Mouse (Mus musculus) thymus, adult 2 months (tissue): ENCODE measurements at regions not wholly inside any gene's neighbourhood (a gene's known extent, or its start where the extent isn't known, plus 50 kb on each side); places are given as distances from the start of the nearest gene placed in this dataset.

Experiments used
- DNase-seq: peaks from one replicate; pipeline ENCODE4 v3.0.0; 2021
- H3K27ac ChIP-seq: fragments of 200-500 bp; 2 replicates; pipeline ENCODE4 v1.5.1; 2012; ENCODE audit warnings: low read length, control low read depth; ENCODE audit not compliant: control insufficient read depth, insufficient read depth
- H3K27me3 ChIP-seq: fragments of 200-500 bp; 2 replicates; pipeline ENCODE4 v1.6.1; 2012; ENCODE audit warnings: mild to moderate bottlenecking, low read length, moderate library complexity, mixed read lengths; ENCODE audit not compliant: control insufficient read depth, insufficient read depth
- H3K36me3 ChIP-seq: fragments of 200-500 bp; 2 replicates; pipeline ENCODE4 v1.6.1; 2012; ENCODE audit warnings: mild to moderate bottlenecking, low read length, moderate library complexity; ENCODE audit not compliant: control insufficient read depth, insufficient read depth
- H3K4me1 ChIP-seq: fragments of 200-500 bp; replicated peaks from 2 replicates; pipeline ENCODE4 v1.6.1; 2012; ENCODE audit warnings: low read length; ENCODE audit not compliant: control insufficient read depth, insufficient read depth
- H3K4me3 ChIP-seq: fragments of 200-500 bp; 2 replicates; pipeline ENCODE4 v1.5.1; 2012; ENCODE audit warnings: mild to moderate bottlenecking, low read length, control low read depth, moderate library complexity; ENCODE audit not compliant: control insufficient read depth, insufficient read depth
- CTCF ChIP-seq: fragments of 200-500 bp; IDR thresholded peaks from 2 replicates; pipeline ENCODE4 v1.5.1; 2012; ENCODE audit warnings: mild to moderate bottlenecking, control low read depth, low read length, moderate library complexity, borderline replicate concordance; ENCODE audit not compliant: control insufficient read depth, poor library complexity, insufficient read depth; ENCODE audit errors: extremely low read depth
- POLR2A ChIP-seq: fragments of 200-500 bp; IDR thresholded peaks from 2 replicates; pipeline ENCODE4 v1.6.1; 2012; ENCODE audit warnings: mild to moderate bottlenecking, low read length, control low read depth, moderate library complexity; ENCODE audit not compliant: control insufficient read depth, poor library complexity, insufficient read depth; ENCODE audit errors: extremely low read depth
- WGBS: fragments of 180-500 bp; shearing (Covaris S2); methylation state at CpG from one replicate; pipeline ENCODE4 v1.1.7; 2018; 5-methylcytosine and 5-hydroxymethylcytosine counted together

DNA sequence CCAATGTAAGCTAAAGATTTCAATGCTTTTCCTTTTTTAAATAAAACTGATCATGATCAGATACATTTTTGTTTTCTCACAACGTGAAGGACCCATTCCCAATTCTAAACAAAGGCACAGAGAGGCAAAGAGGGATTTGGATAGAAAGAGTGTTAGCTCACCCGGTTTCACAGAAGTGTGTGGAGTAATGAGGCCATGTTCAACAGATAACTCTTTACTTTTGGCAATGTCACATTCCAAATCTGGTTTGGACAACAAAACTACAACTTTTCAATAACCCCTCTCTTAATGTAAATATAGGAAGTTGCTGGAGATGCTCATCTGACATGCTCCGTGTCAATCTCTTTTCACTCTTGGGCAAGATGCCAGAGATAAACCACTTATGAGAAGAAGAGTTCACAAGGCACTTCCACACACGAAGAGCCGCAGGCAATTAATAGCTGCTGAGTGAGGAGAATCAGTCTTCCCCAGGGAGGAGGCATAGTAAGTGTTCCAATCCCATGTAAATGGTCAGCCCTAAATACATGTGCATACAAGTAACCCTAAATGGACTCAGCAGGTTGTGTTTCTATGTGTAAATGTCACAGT is 112.7 kb upstream of the Ednra start:
- H3K36me3 ChIP-seq: no peaks in the 10 kb centered on the region
- 52% methylated on average over 5 of the region's 5 CpGs for WGBS
- no peak for TF ChIP-seq POLR2A
- no peak for TF ChIP-seq CTCF
- H3K4me1 ChIP-seq: no peaks in the 10 kb centered on the region
- no peak overlapping the region for H3K4me3 ChIP-seq
- no peaks in the 10 kb centered on the region for H3K27me3 ChIP-seq
- no peak overlapping the region for H3K27ac ChIP-seq
- DNase-seq: no peak

DNA sequence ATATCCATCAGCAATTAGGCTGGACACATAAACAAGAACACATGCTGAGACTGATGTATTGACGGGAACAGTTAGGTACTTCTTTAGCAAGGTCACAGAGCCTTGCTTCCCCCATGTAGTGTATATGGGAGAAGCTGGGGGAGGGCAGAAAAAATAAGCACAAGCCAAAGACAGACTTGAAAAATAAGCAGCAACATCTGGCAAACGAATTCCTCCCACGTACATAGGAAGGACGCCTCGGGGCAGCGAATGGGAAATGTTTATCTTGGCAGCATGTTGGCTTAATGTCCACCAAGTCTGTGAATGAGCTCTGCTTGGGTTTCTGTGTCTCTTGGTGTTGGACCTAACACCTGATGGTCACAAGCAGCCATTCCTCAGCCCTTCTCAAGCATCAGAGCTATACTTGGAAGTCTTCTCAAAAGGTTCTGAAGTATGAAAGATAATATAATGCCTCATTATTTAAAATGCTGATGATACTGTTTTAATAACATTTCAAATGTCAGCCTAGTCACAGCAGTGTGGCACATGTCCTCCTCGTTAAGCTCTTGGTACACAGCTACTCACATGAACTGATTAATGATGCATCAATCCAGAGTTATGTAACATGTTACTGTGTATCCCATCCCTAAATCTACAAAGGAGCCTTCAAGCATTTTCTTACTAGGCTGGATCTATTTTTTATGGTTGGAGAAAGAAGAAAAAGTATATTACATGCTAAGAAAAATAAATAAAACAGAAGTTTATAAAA is 118.3 kb upstream of the Ednra start:
- WGBS: 89% methylated on average over 7 of the region's 7 CpGs

DNA sequence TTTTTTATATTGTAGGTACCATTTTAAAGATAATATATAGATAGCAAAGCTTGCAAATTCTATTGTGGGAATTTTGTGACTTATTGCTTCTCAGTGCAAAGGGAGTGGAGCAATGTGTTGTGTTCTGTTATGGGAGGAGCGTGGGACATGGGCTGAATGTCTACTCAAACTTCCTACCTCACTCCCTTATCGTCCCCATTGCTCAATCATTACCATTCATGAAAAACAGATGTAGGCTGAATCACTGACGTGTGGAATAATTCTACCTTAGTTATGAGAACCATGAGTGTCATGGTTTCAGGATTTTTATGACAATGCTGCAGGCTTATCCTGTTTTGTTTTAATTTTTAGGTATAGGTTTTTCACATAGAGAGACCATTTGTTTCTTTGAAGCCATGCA is 119.0 kb upstream of the Ednra start:
- H3K27me3 ChIP-seq: no peaks in the 10 kb centered on the region
- TF ChIP-seq CTCF: no peak
- no peak for TF ChIP-seq POLR2A
- WGBS: 90% methylated on average over 3 of the region's 3 CpGs
- no peaks in the 10 kb centered on the region for H3K36me3 ChIP-seq
- H3K4me3 ChIP-seq: no peak overlapping the region
- H3K4me1 ChIP-seq: no peaks in the 10 kb centered on the region
- H3K27ac ChIP-seq: no peak overlapping the region
- no peak for DNase-seq

More for the DNA sequence above, 118.3 kb upstream of the Ednra start:
- DNase-seq: no peak
- no peak overlapping the region for H3K4me3 ChIP-seq
- no peaks in the 10 kb centered on the region for H3K4me1 ChIP-seq
- TF ChIP-seq CTCF: no peak
- no peak for TF ChIP-seq POLR2A
- H3K27ac ChIP-seq: no peak overlapping the region
- H3K36me3 ChIP-seq: no peaks in the 10 kb centered on the region
- no peaks in the 10 kb centered on the region for H3K27me3 ChIP-seq

DNA sequence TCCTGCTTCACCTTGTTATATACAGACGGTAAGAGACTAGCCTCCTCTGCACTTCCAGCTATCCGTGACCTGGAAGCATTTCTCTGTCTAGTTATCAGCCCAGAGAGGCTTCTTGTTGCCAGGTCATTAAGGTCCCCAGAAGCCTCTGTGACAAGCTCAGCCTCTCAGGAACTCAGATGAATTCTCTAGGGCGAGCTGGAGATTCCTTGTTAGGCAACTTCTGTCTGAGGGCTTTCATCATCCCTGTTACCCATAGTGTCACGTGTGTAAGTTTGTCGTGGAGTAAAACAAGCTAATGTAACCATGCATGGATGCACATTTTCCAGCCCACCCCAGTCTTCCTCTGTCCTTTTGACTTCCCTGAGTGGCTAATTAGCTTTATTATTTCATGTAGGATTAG is 126.3 kb upstream of the Ednra start:
- TF ChIP-seq POLR2A (no peak), CTCF (no peak)
- H3K36me3 ChIP-seq: no peaks in the 10 kb centered on the region
- 88% methylated on average over 5 of the region's 5 CpGs for WGBS
- H3K4me3 ChIP-seq: no peak overlapping the region
- no peaks in the 10 kb centered on the region for H3K4me1 ChIP-seq
- no peak for DNase-seq
- no peak overlapping the region for H3K27ac ChIP-seq
- H3K27me3 ChIP-seq: no peaks in the 10 kb centered on the region

DNA sequence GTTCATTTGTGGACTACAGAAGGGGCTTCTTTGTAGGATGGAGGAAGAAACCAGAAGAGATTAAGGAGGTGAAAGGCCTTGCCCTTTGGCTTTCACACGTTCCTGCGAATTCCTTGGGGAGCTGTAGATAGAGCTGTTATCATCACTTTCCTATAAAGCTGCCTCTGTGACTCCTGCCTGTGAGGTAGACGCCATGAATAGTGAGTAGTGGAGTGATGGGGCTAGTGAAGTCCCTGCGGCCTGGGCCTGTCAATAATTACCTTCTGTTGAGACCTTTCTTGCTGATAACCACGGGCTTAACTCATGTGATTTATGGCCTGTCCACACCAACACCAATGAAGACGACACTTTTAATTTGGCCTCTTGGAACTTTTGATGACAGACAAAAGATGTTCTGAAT is 146.0 kb upstream of the Ednra start:
- no peaks in the 10 kb centered on the region for H3K27me3 ChIP-seq
- H3K27ac ChIP-seq: no peak overlapping the region
- no peak overlapping the region for H3K4me3 ChIP-seq
- TF ChIP-seq POLR2A: no peak
- no peak for TF ChIP-seq CTCF
- H3K4me1 ChIP-seq: no peaks in the 10 kb centered on the region
- no peaks in the 10 kb centered on the region for H3K36me3 ChIP-seq
- no peak for DNase-seq
- 60% methylated on average over 6 of the region's 6 CpGs for WGBS

DNA sequence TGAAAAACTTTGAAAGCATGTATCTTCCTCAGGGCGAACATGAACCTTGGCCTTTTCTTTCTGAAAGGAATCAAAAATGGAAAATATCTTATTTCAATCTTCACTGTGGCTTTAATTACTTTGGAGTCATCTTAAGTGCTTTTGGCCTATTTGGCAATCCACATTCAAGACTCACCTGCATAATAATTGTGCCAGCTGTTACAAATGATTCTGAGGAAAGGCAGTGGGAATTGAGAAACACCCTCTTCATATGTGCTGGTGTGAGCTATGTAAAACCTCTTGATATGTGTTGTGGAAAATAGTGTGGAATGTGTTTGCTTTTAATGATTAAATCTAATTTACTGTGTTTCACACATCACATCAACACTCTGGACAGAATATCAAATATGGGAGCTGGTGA is 148.5 kb upstream of the Ednra start:
- TF ChIP-seq CTCF (no peak), POLR2A (no peak)
- Histone ChIP-seq H3K4me1 (no peaks in the 10 kb centered on the region), H3K4me3 (no peak overlapping the region), H3K36me3 (no peaks in the 10 kb centered on the region), H3K27ac (no peak overlapping the region), H3K27me3 (no peaks in the 10 kb centered on the region)
- DNase-seq: no peak
- 90% methylated on average over 1 of the region's 1 CpGs for WGBS
